Mouse (Mus musculus): ENCODE data around the gene Ccdc63. TPM values are rescaled to one million over a fixed set of nuclear protein-coding genes. Genes with fewer than 3 reads are reported as not detected.

Ccdc63 gene
- polyA plus RNA-seq, 1 experiment: not detected

GRCm38 (mm10) chr5:122059060-122060017, 81.3 kb downstream of the Ccdc63 start:
- WGBS: 23% methylated on average over 39 of the region's 39 CpGs
- no peak for DNase-seq (ENCODE audit: low read depth, low spot score)

Other genes with a start within 250 kb of the Ccdc63 start
- gene Cux2, start 90.7 kb downstream of the Ccdc63 start, polyA plus RNA-seq (2012; rRNA removed): 1.1 and 1.6 TPM in 2 replicates
- gene Myl2, start 39.9 kb downstream of the Ccdc63 start, polyA plus RNA-seq (2012; rRNA removed): 0.52 TPM in 1 of 2 replicates, not detected in the other
- gene Ppp1cc, start 17.5 kb upstream of the Ccdc63 start, polyA plus RNA-seq (2012; rRNA removed): 90.7 and 102 TPM in 2 replicates
- gene Hvcn1, start 66.0 kb upstream of the Ccdc63 start, polyA plus RNA-seq (2012; rRNA removed): 21.2 and 24.1 TPM in 2 replicates
- gene Tctn1, start 123.6 kb upstream of the Ccdc63 start, polyA plus RNA-seq (2012; rRNA removed): 7.6 and 9.5 TPM in 2 replicates
- 21.8 and 31.7 TPM in 2 replicates for gene Pptc7, start 143.5 kb upstream of the Ccdc63 start, polyA plus RNA-seq (2012; rRNA removed)
- gene Rad9b, start 213.4 kb upstream of the Ccdc63 start, polyA plus RNA-seq (2012; rRNA removed): 0.95 and 1.7 TPM in 2 replicates
- 69.2 and 79.4 TPM in 2 replicates for gene Vps29, start 213.5 kb upstream of the Ccdc63 start, polyA plus RNA-seq (2012; rRNA removed)
- 17.8 and 28.1 TPM in 2 replicates for gene Gpn3, start 231.1 kb upstream of the Ccdc63 start, polyA plus RNA-seq (2012; rRNA removed)
- 5.7 and 6.5 TPM in 2 replicates for gene Fam216a, start 231.5 kb upstream of the Ccdc63 start, polyA plus RNA-seq (2012; rRNA removed)

All from large intestine, adult 2 months (tissue).